Mouse (Mus musculus) right cerebral cortex, postnatal 10 days (tissue): ENCODE data around the gene Zfyve28.

ENCODE experiments used
- DNase-seq, 2 experiments: peaks; one replicate each; pipeline ENCODE4 v3.0.0; 2021; ENCODE audit warnings: low spot score in 2 of 2

Zfyve28 gene

GRCm38 (mm10) chr5:34287001-34287837 is 1.0 kb downstream of the Zfyve28 start:
- DNase-seq, result peak; percentile 48 to 56

GRCm38 (mm10) chr5:34286516-34286915 is 1.7 kb downstream of the Zfyve28 start:
- DNase-seq, result peak in 1 of 2 experiments; percentile 41

GRCm38 (mm10) chr5:34285285-34285684 is 3.0 kb downstream of the Zfyve28 start:
- no peak for DNase-seq

GRCm38 (mm10) chr5:34284156-34284750 is 4.0 kb downstream of the Zfyve28 start:
- no peak for DNase-seq

- DNase-seq, result no peak
These were observed 4.9 kb downstream of the Zfyve28 start for GRCm38 (mm10) chr5:34283355-34283754.

- peak in 1 of 2 experiments; percentile 49 for DNase-seq
These were observed 7.3 kb downstream of the Zfyve28 start for GRCm38 (mm10) chr5:34280976-34281375.

- DNase-seq, result no peak
These were observed 9.0 kb downstream of the Zfyve28 start for GRCm38 (mm10) chr5:34279214-34279613.

GRCm38 (mm10) chr5:34278058-34278457 is 10.2 kb downstream of the Zfyve28 start:
- DNase-seq, result no peak

GRCm38 (mm10) chr5:34276746-34277145 is 11.5 kb downstream of the Zfyve28 start:
- peak; percentile 74 to 80 for DNase-seq

GRCm38 (mm10) chr5:34276191-34276590 is 12.1 kb downstream of the Zfyve28 start:
- DNase-seq, result no peak

GRCm38 (mm10) chr5:34274676-34275293 is 13.5 kb downstream of the Zfyve28 start:
- no peak for DNase-seq

- peak; percentile 79 to 83 for DNase-seq
These were observed 14.0 kb downstream of the Zfyve28 start for GRCm38 (mm10) chr5:34274268-34274667.

GRCm38 (mm10) chr5:34273251-34273681 is 15.0 kb downstream of the Zfyve28 start:
- peak in 1 of 2 experiments; percentile 59 for DNase-seq

GRCm38 (mm10) chr5:34271743-34272142 is 16.5 kb downstream of the Zfyve28 start:
- peak in 1 of 2 experiments; percentile 55 for DNase-seq

GRCm38 (mm10) chr5:34269921-34270465 is 18.3 kb downstream of the Zfyve28 start:
- peak in 1 of 2 experiments; percentile 36 for DNase-seq

- peak in 1 of 2 experiments; percentile 31 for DNase-seq
These were observed 18.9 kb downstream of the Zfyve28 start for GRCm38 (mm10) chr5:34269197-34269920.

- DNase-seq, result no peak
These were observed 22.2 kb downstream of the Zfyve28 start for GRCm38 (mm10) chr5:34266065-34266464.

GRCm38 (mm10) chr5:34259172-34259816 is 29.0 kb downstream of the Zfyve28 start:
- no peak for DNase-seq

GRCm38 (mm10) chr5:34255189-34255588 is 33.1 kb downstream of the Zfyve28 start:
- DNase-seq, result no peak

GRCm38 (mm10) chr5:34254309-34254708 is 33.9 kb downstream of the Zfyve28 start:
- DNase-seq, result no peak

- no peak for DNase-seq
These were observed 35.2 kb downstream of the Zfyve28 start for GRCm38 (mm10) chr5:34252967-34253519.
